Mouse (Mus musculus) liver, adult 2 months (tissue): ENCODE measurements around the gene Yipf4.

Experiments used
- CTCF ChIP-seq: fragments of 200-500 bp; IDR thresholded peaks from 2 replicates; pipeline ENCODE4 v1.5.1; 2011; ENCODE audit warnings: low read depth, low read length, control low read depth
- POLR2A ChIP-seq: fragments of 200-500 bp; IDR thresholded peaks from 2 replicates; pipeline ENCODE4 v1.6.1; 2011; ENCODE audit warnings: low read length, control low read depth; ENCODE audit not compliant: insufficient read depth; ENCODE audit errors: extremely low read depth

- TF ChIP-seq CTCF (no peak), POLR2A (no peak)
Measured at GRCm38 (mm10) chr17:74526117-74526516, 36.8 kb downstream of the Yipf4 start.
